Mouse (Mus musculus): ENCODE measurements at regions not wholly inside any gene's neighbourhood (a gene's known extent, or its start where the extent isn't known, plus 50 kb on each side); places are given as distances from the start of the nearest gene placed in this dataset.

DNA sequence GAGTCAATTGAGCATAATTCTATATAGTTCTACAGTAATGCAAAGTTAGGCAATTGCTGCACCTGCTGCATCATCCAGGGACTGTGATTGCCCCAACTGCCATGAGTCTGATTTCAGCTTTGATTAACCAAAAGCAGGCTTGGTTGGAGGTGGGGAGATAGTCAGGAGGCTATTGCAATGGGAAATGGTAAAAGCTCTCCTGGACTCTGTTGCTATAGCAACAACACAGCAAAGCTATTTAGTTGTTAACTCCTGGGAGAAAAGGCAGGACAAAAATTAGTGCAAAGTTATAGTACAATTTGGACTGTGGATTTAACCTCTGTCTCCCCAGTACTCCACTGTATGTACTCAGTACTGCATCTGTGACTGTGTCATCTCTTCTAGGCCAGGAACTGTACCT lies 51.7 kb upstream of the Rasgrf1 start:
- in situ Hi-C loops (cut with MboI) = no loop called here

DNA sequence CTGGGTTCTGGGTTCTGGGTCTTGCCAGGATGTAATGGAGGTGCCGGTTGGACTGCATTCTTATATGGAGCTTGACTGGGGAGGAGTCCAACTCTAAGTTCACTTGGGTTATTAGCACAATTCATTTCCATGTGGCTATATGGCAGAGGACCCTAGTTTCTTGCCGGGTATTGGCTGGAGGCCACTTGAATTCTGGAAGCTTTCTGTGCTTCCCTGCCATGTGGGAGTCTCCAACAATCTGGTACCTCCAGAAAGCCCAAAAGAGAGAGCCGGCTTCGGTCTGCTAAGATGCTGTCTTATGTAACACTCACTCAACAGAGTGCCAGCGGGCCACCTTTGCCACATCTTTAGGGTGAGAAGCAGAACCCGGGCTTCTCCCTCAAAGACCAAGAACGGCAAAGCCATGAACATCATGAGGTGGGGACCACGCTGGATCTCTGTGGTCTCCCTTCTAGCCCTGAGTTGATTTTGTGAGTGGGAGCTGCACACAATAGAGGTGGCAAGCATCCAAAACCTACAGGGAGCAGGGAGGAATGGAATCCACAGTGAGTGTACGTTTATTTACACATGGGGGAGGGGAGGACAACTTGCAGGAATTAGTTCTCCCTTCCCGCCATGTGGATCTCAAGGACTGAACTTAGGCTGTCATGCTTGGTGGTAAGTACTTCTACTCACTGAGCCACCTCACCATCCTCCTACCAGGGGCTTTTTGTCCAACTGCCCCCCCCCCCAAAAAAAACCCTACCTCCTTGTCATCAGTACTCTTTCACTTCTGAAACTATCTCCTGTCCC lies 59.0 kb upstream of the Rasgrf1 start:
- in situ Hi-C loops (cut with MboI) = no loop called here

DNA sequence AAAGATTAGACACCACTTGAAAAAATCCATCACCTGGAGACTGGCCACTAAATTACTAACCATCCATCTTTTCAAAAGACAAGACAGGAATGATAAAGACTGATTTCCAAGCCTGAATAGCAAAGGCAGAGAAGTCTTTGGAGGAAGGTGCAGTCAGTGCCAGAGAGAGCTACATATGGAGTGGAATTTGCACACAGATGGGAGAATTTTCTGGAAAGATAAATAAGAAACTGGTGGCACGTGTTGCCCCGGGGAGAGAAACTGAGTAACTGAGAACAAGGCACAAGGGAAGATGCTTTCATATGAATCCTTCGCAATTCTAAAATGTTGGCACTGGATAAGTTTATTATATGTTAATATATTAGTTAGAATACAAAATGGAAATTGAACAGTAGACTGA lies 59.8 kb upstream of the Rasgrf1 start:
- in situ Hi-C loops (cut with MboI) = no loop called here

DNA sequence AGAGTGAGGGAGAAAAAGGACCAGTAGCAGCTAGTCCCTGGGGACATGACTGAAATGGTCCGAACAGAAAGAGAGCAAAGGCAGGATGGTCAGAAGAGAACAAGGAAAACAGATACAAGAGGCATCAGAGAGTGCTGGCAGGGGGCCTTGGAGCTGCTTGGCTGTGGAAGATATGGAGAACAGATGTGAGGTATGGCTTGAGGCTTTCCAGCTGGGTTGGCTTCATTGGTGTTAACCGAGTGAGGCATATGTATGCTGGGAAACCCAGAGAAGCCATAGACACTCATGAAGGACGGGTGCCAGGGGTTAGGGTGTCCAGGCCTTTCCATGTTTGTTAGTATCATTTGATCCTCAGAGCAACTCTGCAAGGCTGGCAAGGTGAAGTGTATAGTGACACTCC lies 61.1 kb upstream of the Rasgrf1 start:
- in situ Hi-C loops (cut with MboI) = no loop called here

DNA sequence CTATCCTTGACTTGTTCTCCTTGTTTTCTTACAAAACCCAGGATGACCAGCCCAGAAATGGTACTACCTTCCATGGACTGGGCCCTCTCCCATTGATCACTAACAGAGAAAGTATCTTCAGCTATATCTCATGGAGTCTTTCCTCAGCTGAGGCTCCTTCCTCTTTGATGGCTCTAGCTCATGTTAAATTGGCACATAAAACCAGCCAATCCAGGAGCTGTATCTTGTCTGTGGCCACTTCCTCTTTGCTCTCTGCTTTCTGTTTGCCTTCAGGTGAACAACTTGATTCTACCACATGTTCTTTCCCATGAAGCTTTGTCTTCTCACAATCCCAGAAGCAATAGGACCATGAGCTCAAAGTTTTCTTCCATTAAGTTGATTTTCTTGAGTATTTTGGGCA lies 62.7 kb upstream of the Rasgrf1 start:
- in situ Hi-C loops (cut with MboI) = no loop called here

DNA sequence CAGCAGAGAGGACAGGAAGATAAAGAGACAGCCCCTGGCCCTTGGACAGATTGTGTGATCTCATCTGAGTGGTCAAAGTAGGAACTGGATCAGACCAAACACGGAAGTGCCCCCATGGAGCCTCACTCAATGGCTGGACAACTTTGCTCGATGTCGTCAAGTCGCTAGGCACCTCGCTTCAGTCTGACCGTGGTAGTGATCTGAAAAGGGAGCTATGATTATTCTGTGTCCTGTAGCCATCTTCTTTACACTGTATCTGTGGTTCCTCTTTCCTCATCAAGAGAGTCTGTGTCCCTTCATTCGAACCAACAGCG lies 67.0 kb upstream of the Rasgrf1 start:
- in situ Hi-C loops (cut with MboI) = no loop called here

DNA sequence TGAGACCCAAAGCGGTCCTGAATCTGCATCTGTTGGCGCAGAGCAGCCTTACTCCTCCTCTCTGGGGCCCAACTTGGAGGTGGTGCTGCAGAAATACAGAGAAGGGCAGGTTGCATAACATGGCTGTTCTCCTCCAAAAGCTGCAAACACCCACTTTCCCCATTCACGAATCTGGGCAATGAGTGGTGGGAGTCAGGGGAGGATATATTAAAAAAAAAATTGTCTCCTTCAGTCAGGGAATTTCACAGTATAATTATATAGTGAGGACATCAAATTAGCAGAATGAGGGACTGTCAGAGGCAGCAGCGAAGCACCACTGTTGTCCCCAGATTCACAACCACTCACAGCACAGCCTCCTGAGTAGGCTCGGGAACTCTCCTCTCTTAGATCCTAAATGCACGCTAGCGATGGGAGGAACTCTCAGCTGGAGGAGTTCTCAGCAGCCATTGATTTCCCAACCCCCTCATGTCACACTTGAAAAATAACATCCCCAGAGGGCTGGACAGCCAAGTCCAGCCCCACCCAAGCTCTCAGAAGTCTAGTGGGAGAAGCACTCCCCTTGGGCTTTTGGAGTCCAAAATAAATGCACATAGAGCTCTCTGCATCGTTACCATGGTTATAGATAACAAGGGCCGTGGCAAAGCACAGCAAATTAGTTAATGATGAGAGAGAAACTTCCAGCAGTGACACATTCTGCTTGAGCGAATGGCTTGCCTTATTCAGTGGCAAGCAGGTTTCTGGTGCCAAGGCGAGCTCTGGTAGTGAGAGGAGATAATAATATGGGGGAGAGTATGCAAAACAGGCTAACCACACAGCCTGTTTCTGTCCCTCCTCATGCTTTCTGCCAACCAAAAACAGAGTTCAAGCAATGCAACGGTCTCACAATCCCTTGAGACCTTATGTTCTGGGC lies 67.6 kb upstream of the Rasgrf1 start:
- in situ Hi-C loops (cut with MboI) = no loop called here

DNA sequence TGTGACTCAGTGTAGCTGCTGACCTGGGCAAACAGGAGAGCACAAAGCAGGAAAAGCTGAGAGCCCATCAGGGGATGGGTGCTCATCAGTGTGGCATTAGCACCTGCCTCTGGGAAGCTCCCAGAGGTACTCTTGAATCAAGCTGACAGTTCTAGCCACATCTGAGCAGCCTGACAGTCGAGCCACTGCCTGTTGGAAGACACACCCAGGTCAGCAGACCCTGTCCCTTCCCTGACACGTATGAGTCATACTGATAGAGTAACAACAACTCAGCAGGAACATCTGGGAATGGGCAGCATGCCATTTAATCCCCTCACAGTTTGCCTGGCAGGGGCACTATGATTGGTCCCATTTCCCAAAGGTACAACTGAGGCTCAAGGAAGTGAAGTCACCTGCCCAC lies 68.3 kb upstream of the Rasgrf1 start:
- in situ Hi-C loops (cut with MboI) = no loop called here

DNA sequence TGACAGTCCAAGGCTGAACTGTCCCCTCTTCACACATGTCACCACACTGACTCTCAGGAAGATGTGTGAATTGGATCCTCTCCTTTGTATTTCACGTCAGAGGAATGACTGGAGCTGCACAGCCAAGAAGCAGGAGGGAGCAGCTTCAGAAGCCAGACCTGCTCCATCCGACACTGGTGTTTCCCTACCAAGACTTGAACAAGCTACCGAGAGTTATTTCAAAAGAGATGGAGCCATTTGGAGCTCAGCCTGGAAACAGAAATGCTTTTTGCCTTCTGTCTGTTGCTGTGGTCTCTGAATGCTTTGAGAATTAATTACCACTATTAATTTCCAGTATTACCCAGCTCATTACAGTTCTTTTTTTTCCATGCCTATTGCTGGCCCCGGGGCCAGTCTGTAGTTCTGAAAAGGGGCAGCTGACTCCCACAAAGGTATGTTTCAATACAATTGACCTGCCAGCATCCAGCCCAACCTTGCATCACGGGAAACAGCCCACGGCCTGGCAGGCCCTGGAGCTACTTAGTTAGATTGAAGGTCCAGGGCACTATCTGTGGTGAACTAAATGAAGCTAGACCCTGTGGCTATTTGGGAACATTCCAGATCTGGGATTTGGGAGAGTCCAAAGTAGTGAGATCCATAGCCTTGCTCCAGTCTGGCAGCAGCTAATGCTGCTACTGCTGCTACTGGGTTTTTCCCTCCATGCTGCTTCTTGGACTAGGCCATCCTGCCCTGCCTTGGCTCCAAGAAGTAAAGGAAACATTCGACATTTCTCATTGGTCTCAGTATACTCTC lies 73.1 kb upstream of the Rasgrf1 start:
- in situ Hi-C loops (cut with MboI) = no loop called here

DNA sequence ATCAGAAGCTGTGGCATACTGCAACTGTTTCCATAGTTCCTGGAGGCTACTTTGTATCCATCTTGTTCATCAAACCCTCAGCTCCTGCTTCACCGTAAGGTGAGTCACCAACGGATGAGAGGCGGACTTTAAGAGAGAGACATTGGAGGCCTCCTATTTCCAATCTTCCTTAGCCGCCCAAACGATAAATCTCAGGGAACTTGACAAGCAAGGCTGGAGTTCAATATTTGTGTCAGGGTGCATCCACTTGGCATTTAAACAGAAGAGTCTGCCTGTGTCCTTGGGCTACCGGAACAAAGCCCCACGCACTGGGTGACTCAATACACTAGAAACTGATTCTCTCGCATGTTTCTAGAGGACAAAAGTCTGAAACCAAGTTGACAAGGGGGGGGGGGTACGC lies 76.1 kb upstream of the Rasgrf1 start:
- in situ Hi-C loops (cut with MboI) = no loop called here

DNA sequence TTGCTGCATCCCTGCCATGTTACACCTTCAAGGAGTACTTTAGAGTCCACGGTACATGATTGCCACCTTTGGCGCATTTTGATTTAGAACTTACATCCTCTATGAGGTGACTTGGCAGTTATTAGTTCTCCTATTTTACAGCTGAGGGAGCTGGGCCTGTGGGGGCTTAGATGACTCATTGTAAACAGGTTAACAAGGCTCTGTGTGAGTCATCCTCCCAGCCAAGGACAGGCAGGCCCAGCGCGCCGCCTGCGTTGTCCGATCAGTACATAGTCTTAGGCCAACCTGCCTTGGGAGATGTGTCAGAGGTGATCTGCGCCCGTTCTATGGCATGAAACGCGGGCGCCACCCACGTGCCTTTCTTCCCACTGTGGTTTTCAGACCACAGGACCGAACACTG lies 77.9 kb upstream of the Rasgrf1 start:
- in situ Hi-C loops (cut with MboI) = no loop called here

DNA sequence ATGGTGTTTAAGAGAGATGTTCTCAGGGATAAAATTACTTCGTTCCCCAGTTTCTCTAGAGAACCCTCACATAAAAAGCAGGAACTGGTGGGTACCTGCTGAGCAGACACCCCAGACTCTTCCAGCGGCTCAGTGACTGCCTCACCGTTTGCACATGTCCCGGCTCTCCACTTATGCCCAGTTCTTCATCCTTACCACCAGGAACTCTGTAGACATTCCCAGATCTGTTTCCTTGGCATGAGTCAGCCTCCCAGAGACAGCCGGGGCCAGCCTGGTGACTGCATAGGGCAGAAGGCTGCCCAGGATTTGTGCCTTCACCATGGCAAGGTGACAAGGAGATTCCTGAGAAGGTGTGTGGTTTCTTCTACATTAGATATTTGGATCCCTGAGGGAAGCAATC lies 81.6 kb upstream of the Rasgrf1 start:
- in situ Hi-C loops (cut with MboI) = loop anchor here (5.0 to 10.0 kb wide), 2 partner anchors 144 to 247 kb away; no protein-coding TSS in a partner anchor

DNA sequence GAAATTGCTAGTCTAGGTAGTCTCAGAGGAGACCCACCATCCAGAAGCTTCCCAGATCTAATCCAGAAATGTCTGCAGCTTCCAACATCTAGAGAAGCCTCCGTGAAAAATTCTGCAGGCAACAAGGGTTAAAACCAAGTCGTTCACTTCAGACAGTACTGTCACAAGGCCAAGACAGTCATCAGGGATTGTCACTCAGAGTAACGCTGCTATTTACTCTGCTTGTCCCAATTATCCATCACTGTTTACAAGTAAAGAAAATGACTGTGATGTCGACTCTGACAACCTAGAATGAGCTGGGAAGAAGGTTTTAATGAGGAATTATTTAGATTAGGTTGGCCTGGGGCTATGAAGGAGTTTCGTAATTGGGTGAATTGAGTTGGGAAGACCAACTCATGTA lies 82.1 kb upstream of the Rasgrf1 start:
- in situ Hi-C loops (cut with MboI) = loop anchor here (5.0 to 10.0 kb wide), 2 partner anchors 145 to 247 kb away; no protein-coding TSS in a partner anchor

DNA sequence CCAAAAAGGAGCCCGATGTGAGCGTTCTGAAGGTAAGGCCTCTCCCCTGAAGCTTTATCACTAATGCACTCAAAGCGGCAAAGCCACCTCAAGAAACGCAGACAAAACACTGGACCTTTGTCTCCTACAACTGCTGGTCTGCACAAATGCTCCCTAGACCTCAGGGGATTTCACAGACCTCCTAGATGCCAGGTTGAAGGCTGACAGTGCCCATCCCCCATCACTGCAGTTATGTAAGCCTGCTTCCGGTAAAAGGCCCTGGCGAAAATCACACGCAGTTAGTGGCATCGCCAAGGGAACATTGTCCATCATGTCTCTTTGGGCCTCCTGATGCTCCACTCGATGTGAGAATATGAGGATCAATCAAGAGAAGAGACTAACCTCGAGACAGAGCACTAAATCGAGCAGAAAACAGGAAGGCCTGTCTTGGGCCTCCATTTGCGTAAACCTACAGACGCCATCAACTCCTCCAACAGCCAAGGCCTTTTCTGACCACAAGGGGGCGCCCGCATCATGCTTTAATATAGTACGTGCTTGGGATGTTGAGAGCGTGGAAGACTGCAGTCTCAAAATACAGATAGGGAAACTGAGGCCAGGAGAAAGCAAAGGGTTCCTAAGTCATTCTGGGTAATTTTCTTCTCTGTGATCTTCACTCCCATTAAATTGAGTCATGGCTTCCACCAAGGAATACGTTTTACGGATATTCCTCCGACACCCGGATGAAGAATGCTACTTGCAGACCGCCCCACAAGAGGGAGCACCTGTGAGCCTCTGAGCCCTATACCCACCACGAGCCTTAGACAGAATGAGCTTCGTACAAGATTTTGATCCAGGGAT lies 82.8 kb upstream of the Rasgrf1 start:
- in situ Hi-C loops (cut with MboI) = loop anchor here (5.0 to 10.0 kb wide), 2 partner anchors 145 to 248 kb away; no protein-coding TSS in a partner anchor

DNA sequence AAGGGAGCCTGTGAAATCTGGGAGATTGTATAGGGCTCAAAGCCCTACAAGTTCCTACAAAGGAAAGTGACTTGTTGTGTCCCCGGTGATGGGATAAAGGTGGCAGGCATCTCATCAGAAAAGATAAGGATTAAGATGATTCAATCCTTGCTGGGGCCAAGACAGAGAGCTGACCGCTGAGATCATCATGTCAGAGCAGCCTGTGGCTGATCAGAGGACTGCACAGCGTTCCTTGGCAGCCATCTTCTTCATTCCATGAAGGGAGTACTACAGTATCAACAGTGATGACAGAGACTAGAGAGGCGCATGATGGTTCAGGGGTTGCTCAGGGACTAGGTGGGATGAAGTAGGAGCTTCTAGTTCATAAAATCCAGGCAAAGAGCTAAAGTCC lies 83.6 kb upstream of the Ankrd34c start:
- in situ Hi-C loops (cut with MboI) = loop anchor here (10.0 kb wide), 1 partner anchor 253 kb away; no protein-coding TSS in a partner anchor

DNA sequence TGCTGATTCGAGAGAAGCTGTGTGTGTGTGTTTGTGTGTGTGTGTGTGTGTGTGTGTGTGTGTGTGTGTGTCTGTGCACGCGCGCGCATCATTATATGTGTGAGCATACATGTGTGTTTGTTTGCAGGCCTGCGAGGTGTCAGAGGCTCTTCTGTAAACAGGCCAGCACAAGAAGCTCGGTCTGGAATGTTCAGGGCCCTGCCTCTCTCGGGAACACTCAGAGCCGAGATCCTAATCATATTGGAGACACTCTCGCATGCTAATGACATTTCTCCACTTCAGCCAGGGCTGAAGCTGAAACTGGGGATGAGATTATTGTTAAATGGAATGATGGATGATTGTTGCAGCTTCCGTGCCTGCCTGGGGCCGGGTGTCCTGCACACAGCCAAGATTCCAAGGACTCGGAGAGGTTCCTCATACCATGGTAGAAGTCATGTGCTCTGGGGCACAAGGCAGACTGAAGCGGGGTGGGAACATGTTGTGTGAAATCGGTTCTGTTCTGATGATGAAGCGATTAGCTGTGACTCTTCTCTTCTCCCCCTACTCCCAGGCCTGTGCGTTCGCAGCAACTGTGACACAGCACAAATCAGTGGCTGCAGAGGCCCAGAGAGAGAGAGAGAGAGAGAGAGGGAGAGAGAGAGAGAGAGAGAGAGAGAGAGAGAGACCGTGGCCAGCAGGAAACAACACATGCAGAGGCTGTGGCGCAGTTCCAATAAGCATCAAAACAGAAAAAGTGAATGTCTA lies 83.0 kb upstream of the Ankrd34c start:
- in situ Hi-C loops (cut with MboI) = loop anchor here (10.0 kb wide), 1 partner anchor 254 kb away; no protein-coding TSS in a partner anchor

DNA sequence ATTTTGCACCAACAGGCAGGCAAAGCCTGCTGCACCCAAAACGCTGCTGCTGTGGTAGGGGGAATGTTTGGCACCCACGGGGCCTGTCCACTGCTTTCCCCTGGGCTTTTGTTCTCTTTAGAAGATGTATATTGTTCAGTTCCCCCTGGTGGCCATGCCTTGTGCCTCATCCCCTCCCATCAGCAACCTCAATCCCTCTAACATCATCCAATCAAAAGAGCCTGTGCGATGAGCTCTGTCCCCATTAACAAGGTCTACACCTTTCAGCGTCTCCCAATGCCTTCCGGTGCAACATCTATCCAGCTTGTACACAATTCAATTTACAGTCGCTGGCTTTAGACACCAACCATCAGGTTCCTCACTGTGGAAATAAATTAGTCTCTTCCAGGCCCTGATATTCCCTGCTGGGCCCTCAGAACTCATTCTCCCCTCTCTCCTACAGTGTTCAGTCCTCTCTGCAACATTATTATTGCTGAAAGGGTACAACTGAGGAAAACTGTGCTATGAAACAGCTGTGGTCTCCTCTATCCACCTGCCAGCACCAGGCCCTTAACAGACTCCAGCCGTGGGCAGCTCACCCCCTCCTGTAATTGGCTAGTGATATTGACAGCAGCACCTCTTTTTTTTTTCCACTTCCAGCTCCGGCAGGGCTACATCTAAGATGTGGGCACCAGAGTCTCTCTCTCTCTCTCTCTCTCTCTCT lies 75.5 kb upstream of the Ankrd34c start:
- in situ Hi-C loops (cut with MboI) = no loop called here

DNA sequence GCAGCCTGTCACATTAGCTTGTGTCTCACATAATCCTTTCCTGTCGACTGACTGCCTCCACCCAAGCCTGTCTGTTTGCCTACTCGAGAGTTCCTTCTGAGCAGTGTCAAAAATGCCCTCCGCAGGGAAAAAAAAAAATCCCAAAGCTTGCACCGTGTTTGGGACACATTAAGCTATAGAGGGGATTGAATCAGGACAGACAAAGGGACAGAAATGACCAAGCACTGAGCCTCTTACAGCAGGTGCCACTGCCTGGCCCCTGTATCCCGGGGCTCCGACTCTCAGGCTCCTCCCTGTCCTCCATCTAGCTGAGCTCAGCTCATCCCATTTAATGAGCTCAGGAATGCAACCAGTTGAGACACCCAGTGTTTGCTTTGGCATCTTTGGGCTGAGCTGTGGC lies 69.1 kb upstream of the Ankrd34c start:
- in situ Hi-C loops (cut with MboI) = no loop called here

DNA sequence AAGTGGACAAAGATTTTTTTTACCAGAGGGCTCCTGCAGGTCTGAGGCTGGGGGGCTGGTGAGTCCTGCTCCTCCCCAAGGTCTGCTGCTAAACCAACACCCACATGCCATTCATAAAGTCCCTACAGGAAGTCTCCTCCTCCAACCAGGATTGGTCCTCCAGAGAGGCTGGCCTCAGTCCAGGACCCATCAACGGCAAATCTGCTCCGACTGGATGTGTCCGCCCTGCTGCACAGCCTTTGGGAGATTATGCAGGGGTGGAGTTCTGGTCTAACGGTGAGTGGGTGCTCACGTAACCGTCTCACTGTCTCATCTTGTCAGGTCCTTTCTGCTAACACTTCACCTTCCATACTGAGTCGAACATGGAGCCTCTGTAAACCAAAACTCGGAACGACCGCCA lies 64.4 kb upstream of the Ankrd34c start:
- in situ Hi-C loops (cut with MboI) = no loop called here

DNA sequence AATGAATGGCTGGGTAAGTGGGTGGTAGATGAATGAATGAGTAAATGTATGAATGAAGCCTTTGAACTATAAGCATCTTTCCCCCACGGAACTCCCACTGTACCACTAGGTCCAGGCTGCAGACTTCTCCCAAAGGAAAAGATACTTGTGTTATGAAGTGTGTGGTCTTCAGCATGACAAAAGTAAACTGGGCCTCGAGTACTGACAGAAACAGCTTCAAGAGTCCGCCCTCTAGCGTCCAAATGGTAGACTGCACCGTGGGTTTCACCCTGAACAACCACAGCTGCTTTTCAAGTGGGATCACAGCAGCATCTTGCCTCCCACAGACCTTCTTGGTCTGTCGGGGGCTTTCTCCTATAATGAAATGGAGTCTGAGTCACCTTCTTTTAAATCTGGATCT lies 54.7 kb upstream of the Ankrd34c start:
- in situ Hi-C loops (cut with MboI) = no loop called here

Measured in mature B cell (primary cell).